Mouse (Mus musculus) thymus, postnatal 4 days (tissue): ENCODE measurements around the gene Gm16427.
"Not testable (repeated sequence)": the region's sequence is repeated elsewhere in the genome, so short reads cannot be mapped to it uniquely, and the experiment has no call there.

Source experiments
- DNase-seq: peaks from one replicate; pipeline ENCODE4 v3.0.0; 2021

Gm16427 gene

DNA sequence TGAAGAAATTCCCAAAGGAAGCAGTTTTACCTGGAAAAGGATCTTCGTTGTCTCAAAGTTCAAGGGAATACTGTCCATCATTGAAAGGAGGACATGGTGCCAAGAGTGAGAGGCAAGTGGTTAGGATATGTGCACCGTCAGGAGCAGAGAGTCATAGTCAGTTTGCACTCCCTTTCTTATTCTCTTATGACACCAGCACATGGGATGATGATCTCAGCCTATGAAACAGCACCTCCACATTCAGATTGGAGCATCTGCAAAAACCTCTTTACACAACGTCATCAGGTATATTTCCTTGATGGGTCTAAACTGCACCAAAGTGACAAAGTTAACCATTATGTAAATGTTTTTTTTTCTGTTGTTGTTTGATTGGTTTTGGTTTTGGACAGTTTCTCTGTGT is at the start of gene Gm16427:
Gene Gm16427 (minus strand): TSS at position 101 of the 400 bp plus-strand sequence.
- not testable (repeated sequence) for DNase-seq
